Mouse (Mus musculus) bone marrow macrophage, adult 2 months (primary cell): ENCODE measurements around the gene Usp12. TPM values are rescaled to one million over a fixed set of nuclear protein-coding genes. Genes with fewer than 3 reads are reported as not detected.

Source experiments
- H3K27ac ChIP-seq: 2 replicates; pipeline ENCODE4 v1.5.1; 2012; ENCODE audit warnings: low read depth, low read length; ENCODE audit not compliant: insufficient read depth
- H3K4me1 ChIP-seq: 2 replicates; pipeline ENCODE4 v1.6.1; 2012; ENCODE audit warnings: low read length; ENCODE audit not compliant: control insufficient read depth, insufficient read depth
- H3K4me3 ChIP-seq: 2 replicates; pipeline ENCODE4 v1.5.1; 2012; ENCODE audit warnings: mild to moderate bottlenecking, low read length, moderate library complexity; ENCODE audit not compliant: insufficient read depth
- CTCF ChIP-seq: IDR thresholded peaks from 2 replicates; pipeline ENCODE4 v1.5.1; 2012; ENCODE audit warnings: low read depth, mild to moderate bottlenecking, low read length, moderate library complexity
- POLR2A ChIP-seq: IDR thresholded peaks from 2 replicates; pipeline ENCODE4 v1.6.1; 2012; ENCODE audit warnings: mild to moderate bottlenecking, low read depth, low read length, borderline replicate concordance
- polyA plus RNA-seq: library from polyadenylated mRNA; stranded (reverse); fragments of >200 nt; gene quantifications from 2 replicates; pipeline ENCODE4 v1.2.4, GENCODE M21; 2012; ENCODE audit not compliant: missing spikeins, insufficient read depth, insufficient read length

Usp12 gene
- polyA plus RNA-seq, 1 experiment, result 33.6 TPM

DNA sequence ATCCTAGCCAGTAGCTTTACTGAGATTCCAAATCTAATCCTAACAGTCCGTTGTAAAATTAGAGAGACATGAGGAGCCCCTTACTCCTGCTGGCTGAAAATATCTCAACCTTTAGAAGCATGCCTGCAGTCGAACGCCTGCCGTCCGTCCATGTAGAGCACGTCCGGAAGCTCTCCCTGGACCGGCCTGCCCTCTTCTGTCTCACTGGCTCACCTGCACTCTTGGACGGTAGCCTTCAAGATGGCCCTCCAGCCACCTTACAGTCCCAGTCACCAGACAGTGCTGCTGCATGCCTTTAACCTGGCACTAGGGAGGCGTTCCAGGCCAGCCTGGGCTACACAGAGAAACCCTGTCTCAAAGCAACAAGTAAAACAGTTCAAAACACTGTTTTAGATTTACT is 11.5 kb downstream of the Usp12 start:
- Histone ChIP-seq H3K4me1 (peaks cover 38% of the 10 kb centered on the region), H3K27ac (no peak overlapping the region), H3K4me3 (no peak overlapping the region)
- TF ChIP-seq POLR2A (no peak), CTCF (no peak)

DNA sequence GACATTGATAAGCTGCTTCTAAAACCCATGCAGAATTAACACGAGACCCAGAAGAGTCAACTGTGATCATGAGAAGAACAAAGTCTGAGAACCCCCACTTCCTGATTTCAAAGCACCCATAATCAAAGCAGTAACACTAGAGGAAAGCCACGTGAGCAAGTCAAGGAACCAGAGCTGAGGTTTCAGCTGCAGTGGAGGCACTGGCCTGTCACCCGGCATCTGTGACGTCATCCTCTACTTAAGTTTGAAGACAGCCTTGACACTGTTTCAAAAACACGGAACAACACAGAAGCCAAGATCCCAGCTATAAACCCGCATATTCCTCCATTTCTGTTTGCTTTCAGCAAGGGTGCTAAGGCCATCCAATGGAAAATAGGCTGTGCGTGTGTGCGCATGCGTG is 13.1 kb downstream of the Usp12 start:
- no peak for TF ChIP-seq POLR2A
- TF ChIP-seq CTCF, result no peak
- Histone ChIP-seq H3K4me3 (no peak overlapping the region; the same call in 1 of the 2 replicates), H3K27ac (peak overlapping the region; percentile 37), H3K4me1 (peaks cover 53% of the 10 kb centered on the region)

DNA sequence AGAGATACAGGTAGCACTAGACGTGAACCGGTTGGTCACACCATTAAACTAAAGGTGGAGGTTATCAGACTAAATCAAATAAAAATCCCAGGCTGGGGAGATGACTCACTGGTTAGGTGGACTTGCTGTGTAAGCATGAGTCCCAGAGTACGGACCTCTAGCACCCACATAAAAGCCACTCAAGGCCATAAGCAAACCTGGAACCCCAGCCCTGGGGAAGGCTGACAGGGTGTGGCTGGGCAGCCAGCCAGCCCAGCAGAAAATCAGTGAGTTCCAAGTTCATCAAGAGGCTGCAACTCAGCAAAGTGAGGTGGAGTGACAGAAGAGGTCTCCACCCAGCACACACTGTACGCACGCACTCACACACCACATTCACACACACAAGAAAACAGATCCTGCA is 14.9 kb downstream of the Usp12 start:
- Histone ChIP-seq H3K4me1 (peaks cover 49% of the 10 kb centered on the region), H3K27ac (no peak overlapping the region), H3K4me3 (no peak overlapping the region)
- no peak for TF ChIP-seq POLR2A
- no peak for TF ChIP-seq CTCF

DNA sequence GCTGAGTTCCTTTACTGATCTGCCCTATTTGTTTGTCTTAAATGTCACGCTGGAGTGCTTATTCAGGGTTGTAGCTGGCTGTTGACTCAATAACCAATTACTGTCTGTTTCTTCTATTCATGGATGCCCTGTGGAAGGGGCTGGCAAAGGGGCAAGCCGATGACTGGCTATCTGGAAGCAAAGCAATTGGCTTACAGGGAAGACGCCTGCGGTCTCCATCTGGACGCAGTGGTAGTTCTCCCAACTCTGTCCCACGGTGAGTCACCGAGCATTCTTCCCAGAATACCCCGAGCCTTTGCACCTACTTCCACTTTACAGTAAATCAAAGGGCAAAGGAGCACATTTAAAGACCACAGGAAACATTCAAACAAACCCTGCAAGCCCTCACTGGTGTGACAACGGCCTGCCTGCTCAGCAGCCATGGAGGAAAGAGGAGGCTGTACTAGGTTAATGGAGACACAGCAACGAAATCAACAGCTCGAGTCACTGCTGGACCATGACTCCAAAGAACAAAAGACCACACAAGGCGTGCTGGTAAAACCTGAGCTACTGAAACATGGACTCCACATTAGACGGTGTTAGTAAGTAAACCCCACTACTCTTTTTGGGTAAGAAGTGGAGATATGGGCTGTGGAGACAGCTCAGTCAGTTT is 17.7 kb downstream of the Usp12 start:
- TF ChIP-seq CTCF (no peak), POLR2A (no peak)
- Histone ChIP-seq H3K4me3 (peak overlapping the region; percentile 16), H3K4me1 (peaks cover 44% of the 10 kb centered on the region), H3K27ac (peak overlapping the region; percentile 14)

DNA sequence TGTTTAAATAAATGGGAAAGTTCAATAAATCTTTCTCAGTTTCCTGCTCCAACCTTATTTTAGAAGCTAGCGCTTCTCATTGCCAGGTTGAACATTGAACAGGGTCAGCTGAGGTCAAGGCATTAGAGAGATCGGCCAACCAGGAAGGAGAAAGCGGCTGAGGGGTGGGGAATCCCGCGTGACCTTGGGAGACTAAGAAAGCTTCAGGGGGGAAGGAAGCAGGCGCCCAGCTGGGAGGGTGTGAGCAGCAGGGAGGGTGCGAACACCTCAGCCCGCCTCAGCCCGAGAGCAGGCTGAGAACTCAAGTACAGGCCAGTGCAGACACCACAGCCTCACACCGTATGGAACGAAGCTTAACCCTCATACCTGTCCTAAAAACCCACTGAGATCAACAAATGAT is 22.8 kb downstream of the Usp12 start:
- H3K4me1 ChIP-seq, result peaks cover 14% of the 10 kb centered on the region
- TF ChIP-seq CTCF, result no peak
- TF ChIP-seq POLR2A, result no peak
- no peak overlapping the region for H3K27ac ChIP-seq
- no peak overlapping the region for H3K4me3 ChIP-seq

DNA sequence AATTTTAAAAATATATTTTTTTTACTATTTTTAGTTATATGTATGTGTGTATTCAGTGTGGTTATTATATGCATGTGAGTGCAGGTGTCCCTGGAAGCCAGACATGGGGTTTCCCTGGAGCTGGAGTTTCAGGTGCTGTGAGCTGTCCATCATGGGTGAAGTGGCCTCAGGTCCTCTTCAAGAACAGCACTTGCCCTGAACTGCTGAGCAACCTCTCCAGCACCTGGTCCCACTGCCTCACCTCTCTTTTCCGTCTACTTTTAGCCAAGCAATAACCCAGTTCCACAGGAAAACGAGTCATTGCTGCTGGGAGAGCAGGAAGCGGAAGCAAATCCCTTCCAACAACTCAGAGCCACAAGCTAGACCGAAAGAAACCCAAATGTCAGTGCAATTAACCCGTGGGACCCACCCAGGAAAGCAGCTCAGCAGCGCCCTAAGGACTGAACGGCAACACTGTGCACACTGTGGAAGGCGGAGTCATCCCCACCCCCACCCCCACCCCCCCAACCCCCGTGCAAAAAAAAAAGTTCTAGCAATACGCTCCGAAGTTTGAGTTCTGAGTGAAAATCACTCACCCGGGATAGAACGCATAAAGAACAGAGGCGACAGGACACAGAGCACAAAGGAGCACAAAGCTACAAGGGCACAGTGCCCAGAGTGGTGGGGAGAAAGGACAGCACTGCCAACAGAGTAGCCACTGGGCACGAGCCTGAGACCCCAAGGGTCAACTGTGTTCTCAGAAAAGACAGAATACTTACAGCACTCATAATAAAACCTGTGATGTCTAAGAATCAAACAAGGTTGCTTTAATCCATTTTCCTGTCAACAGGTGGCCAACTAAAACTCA is 24.6 kb downstream of the Usp12 start:
- peaks cover 9% of the 10 kb centered on the region; the same call in 1 of the 2 replicates for H3K4me1 ChIP-seq
- TF ChIP-seq POLR2A (no peak), CTCF (no peak)
- no peak overlapping the region for H3K27ac ChIP-seq
- no peak overlapping the region for H3K4me3 ChIP-seq

DNA sequence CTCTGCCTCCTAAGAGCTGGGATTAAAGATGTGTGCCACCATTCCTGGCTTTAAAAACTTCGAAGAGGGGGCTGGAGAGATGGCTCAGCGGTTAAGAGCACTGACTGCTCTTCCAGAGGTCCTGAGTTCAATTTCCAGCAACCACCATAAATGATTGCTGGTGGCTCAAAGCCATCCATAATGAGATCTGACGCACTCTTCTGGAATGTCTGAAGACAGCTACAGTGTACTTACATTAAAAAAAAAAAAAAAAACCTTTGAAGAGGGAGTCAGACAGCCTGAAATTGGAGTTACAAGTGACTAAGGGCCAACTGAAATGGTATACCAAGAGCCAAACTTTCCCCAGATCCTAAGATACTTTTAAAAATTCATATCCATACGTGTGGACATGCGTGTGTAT is 29.0 kb downstream of the Usp12 start:
- no peak for TF ChIP-seq CTCF
- no peak for TF ChIP-seq POLR2A
- Histone ChIP-seq H3K4me3 (no peak overlapping the region), H3K27ac (no peak overlapping the region), H3K4me1 (0 out of 2 replicates have a peak, but pooled peaks cover 2% of the 10 kb centered on the region)

DNA sequence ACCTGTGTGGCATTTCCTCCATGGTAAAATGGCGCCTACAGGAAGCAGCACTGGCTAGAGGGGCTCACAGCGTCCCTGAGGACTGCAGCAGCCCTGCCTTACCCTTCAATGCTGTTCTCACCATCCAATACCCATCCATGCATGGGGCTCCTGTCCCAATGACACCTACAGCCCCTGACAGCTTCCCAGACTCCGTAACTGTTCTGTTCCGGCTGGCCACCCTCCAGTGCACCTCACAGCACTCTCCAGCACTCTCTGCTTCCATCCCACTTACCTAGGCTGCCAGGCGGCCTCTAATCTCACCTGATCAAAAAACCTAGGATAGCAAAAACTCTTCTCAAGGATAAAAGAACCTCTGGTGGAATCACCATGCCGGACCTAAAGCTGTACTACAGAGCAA is 35.6 kb downstream of the Usp12 start:
- Histone ChIP-seq H3K4me3 (no peak overlapping the region), H3K27ac (no peak overlapping the region), H3K4me1 (peaks cover 18% of the 10 kb centered on the region)
- TF ChIP-seq POLR2A (no peak), CTCF (no peak)

DNA sequence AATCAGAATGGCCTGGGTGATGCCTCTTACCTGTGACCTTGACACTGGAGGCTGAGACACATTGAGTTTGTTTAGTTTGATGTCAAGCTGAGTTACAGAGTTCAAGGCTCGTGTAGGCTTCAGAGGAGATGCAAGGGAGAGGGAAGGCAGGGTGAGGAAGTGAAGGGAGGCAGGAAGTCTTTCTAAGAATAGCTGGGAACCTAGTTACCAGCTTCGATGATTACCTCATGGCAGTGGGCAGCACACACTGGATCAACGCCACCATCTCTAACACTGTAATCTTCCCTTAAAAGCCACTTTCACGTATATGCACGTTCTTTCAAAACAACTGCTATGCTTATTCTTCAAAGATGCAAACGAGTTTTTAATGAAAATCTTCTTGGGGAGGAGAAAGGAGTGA is 36.9 kb downstream of the Usp12 start:
- Histone ChIP-seq H3K4me3 (no peak overlapping the region), H3K27ac (no peak overlapping the region), H3K4me1 (peaks cover 18% of the 10 kb centered on the region)
- TF ChIP-seq POLR2A, result no peak
- no peak for TF ChIP-seq CTCF

DNA sequence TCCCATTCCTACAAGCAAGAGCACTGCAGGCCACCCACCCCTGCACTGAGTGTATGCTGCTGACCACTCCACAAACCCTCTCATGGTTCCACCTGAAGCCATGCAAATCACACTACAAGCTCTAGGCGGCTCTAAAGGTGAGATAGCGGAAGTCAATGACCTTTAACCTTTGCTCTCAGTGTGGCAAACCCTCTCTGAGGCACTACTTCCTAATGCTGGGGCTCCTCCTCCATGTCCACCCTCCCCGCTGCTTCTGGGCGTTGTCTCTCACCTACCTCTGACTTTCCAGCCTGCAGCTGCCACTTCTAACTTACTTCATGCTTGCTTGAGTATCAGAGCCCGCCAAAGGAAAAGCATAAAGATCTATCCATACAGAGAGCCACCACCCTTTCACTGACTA is 37.5 kb downstream of the Usp12 start:
- no peak for TF ChIP-seq CTCF
- no peak for TF ChIP-seq POLR2A
- H3K4me1 ChIP-seq, result peaks cover 18% of the 10 kb centered on the region
- no peak overlapping the region for H3K4me3 ChIP-seq
- H3K27ac ChIP-seq, result no peak overlapping the region

DNA sequence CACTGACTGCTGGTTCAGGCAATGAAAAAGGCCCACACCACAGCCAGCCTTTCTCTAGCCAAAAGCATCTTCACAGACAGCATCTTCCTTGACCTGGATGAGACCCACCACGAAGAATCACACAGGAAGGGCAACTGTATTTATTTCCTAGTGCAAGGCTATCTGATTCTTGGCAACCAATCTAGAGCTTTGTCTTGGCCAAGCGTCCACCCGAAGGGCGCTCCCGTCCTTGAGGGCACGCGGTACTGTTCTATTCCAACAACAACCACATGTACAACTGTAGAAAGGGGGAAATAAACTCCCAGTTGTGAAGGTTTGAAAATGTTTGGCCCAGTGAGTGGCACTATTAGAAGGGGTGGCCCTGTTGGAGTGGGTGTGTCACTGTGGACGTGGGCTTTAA is 41.6 kb downstream of the Usp12 start:
- Histone ChIP-seq H3K4me3 (no peak overlapping the region), H3K4me1 (peaks cover 10% of the 10 kb centered on the region), H3K27ac (no peak overlapping the region)
- TF ChIP-seq POLR2A (no peak), CTCF (no peak)
